Mouse (Mus musculus) heart, adult 9 months (tissue): ENCODE results near the gene Rubcn.
A peak's percentile ranks its signal among the peaks of the same experiment; 100 is the strongest.

ENCODE experiments used
- DNase-seq, 2 experiments: peaks; one replicate each; pipeline ENCODE4 v3.0.0; 2022; ENCODE audit warnings: low spot score in 2 of 2

Gene Rubcn

GRCm38 (mm10) chr16:32870231-32870630 is 7.3 kb downstream of the Rubcn start:
- DNase-seq = no peak

GRCm38 (mm10) chr16:32867919-32868552 is 9.5 kb downstream of the Rubcn start:
- DNase-seq = peak; percentile 93 to 96

- no peak for DNase-seq
Observed at GRCm38 (mm10) chr16:32866713-32867112, 10.9 kb downstream of the Rubcn start.

DNA sequence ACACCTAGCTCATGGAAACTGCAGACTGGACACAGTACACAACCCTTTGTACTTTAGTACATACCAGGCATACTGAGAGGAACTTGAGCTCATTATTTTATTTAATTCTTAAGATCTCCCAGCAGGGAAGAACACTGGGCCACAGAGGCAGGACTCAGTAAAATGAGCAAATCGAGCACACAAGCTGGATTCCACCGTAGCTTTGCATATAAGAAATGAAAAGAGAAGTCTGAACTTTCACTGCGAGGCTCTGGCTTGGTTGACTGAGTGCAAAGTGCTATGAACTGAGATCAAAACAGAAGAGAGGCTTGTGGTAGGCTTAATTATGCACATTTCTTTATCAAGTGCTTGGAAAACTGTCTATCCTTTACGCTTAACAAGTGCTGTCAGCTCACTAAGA is 12.2 kb downstream of the Rubcn start:
- no peak for DNase-seq

- no peak for DNase-seq
Observed at GRCm38 (mm10) chr16:32861813-32862385, 15.7 kb downstream of the Rubcn start.

GRCm38 (mm10) chr16:32858771-32859636 is 18.6 kb downstream of the Rubcn start:
- DNase-seq = peak; percentile 63 to 71

- peak in 1 of 2 experiments; percentile 35 for DNase-seq
Observed at GRCm38 (mm10) chr16:32858356-32858755, 19.2 kb downstream of the Rubcn start.

DNA sequence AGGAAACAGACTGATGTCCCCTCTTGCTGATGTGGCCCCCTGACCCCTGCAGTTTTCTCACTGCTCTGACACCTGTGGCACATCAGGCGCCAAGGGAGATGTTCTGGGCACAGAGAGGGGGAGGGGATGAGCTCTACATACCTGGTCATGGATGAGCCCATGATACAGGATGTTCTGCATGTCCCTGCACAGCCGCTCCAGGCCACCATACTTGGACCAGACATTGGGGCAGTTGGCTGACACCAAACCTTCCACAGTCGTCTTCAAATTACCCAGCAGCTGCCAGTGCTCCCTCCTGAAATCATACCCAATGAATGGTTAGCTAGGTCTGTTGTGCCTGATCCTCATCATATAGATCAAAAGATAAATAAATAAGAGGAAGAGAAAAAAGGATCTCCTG is 20.8 kb downstream of the Rubcn start:
- DNase-seq = no peak

GRCm38 (mm10) chr16:32854050-32854571 is 23.5 kb downstream of the Rubcn start:
- DNase-seq = peak; percentile 74 to 81

GRCm38 (mm10) chr16:32853492-32854049 is 24.0 kb downstream of the Rubcn start:
- peak; percentile 53 to 71 for DNase-seq

GRCm38 (mm10) chr16:32849042-32849830 is 28.3 kb downstream of the Rubcn start:
- DNase-seq = no peak

GRCm38 (mm10) chr16:32847103-32847502 is 30.5 kb downstream of the Rubcn start:
- no peak for DNase-seq

GRCm38 (mm10) chr16:32831501-32831900 is 46.1 kb downstream of the Rubcn start:
- DNase-seq = no peak

- no peak for DNase-seq
Observed at GRCm38 (mm10) chr16:32829104-32829503, 48.5 kb downstream of the Rubcn start.

DNA sequence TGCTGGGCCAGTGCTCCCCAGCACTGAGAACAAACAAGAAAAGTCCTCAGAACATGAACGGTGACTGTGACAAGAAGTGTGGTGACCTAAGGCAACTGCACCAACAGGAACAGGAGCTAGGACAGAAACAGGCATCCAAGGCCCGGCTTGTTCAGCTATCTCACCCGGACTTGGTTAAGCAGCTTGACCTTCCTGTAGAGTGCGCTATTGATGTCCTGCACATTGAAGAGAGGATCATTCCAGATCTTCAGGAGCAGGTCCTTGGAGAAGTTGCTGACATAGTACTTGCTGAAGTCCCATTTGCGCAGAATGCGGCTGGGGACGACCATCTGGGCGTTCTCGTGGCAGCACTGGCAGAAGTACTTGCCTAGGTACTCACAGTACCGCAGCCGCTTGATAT is 51.0 kb downstream of the Rubcn start:
- no peak for DNase-seq

- DNase-seq = no peak
Observed at GRCm38 (mm10) chr16:32825380-32825779, 52.2 kb downstream of the Rubcn start.

GRCm38 (mm10) chr16:32824061-32824460 is 53.5 kb downstream of the Rubcn start:
- DNase-seq = no peak

DNA sequence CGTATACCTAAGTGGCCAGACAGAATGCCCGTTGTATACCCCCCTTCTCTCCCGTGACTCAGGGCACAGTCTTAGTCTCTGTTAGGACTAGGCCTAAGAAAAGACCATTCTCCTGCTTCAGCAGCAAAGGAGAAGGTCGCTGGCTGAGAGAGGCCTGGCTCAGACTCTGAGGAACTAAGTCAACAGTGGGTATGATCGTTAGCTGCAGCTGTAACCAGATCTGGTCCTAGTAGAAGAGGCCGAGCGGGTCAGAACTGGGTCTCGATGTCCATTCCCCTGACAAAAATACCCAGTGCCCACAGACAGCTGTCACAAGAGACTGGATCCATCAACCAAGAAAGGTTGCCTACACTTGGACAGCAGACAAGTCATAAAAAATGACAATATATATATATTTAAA is 54.1 kb downstream of the Rubcn start:
- DNase-seq = no peak

DNA sequence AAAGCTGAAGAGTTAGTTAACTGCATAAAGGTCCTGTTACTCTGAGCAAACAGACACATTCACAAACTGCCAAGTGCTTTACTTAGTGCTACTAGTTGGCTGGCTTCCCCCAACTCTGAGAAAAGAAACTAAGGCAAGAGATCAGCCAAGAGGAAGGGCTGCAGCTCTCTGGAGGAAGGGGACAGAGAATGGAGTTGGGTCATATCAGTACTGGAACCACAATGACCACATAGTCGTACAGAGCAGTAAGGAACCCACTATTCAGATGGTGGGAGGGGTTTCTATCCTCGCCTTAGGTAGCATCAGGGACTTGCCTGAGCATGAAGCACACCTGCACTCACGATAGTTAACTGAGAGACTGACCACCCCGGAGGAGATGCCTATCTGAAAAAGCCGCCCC is 54.7 kb downstream of the Rubcn start:
- no peak for DNase-seq

- DNase-seq = no peak
Observed at GRCm38 (mm10) chr16:32822450-32822827, 55.1 kb downstream of the Rubcn start.

GRCm38 (mm10) chr16:32821772-32822449 is 55.7 kb downstream of the Rubcn start:
- peak; percentile 76 to 78 for DNase-seq
